Mouse (Mus musculus) spleen, embryonic (tissue): ENCODE results near the gene Foxj3.
"Not testable (repeated sequence)": the region's sequence is repeated elsewhere in the genome, so short reads cannot be mapped to it uniquely, and the experiment has no call there.

Source experiments
- CTCF ChIA-PET: fragments of 350-600 bp; sonication (Branson Sonifier 250); formaldehyde crosslinking; loops from one replicate; lab custom pipeline; 2022; lab: Charles Lee

Foxj3 gene

GRCm38 (mm10) chr4:119572682-119573081, 35.9 kb downstream of the Foxj3 start:
- CTCF ChIA-PET = no interaction called here

GRCm38 (mm10) chr4:119574504-119574903, 37.7 kb downstream of the Foxj3 start:
- CTCF ChIA-PET = no interaction called here

DNA sequence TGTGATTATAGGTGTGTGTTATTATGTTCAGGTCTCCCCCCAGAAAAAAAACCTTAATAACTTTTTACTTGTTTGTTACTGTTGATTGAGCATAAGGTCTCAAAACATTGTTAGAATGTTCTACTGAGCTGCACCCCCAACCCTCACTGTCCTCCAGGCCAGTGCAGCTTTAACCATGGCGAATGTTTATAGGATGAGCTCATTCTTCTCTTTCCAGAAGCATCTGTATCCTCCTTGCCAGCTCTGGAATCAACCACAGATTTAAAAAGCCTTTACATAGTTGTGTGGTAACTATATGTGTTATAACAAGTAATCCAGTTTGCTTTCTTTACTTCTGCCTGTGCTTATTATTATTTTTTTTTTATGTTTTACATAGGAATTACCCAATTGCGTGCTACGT, 38.7 kb downstream of the Foxj3 start:
- CTCF ChIA-PET = interaction anchor here (0.6 kb wide), 1 partner anchor 187 kb away, joined by 3 read pairs; no protein-coding TSS in a partner anchor

DNA sequence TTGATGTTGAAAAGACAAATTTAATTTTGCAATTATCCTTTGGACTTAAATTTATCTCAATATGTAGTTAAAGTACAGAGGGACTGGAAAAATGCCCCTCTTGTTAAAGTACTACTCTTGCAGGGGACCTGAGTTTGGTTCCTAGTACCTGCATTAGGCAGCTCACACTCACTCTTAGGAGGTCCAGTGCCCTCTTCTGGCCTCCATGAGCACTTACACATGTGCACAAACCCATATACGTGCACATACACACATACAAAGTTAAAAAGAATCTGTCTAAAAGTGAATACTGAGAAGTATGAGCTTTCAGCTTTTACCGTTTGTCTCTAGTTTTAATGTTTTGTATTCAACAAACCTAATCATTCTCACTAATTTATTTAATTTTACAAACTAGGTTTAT, 51.2 kb downstream of the Foxj3 start:
- CTCF ChIA-PET = no interaction called here

- CTCF ChIA-PET = interaction anchor here (0.6 kb wide), 1 partner anchor 42 kb away, joined by 3 read pairs; no protein-coding TSS in a partner anchor
Measured at GRCm38 (mm10) chr4:119589423-119589822, 52.6 kb downstream of the Foxj3 start.

- CTCF ChIA-PET = no interaction called here
Measured at GRCm38 (mm10) chr4:119590027-119590426, 53.2 kb downstream of the Foxj3 start.

DNA sequence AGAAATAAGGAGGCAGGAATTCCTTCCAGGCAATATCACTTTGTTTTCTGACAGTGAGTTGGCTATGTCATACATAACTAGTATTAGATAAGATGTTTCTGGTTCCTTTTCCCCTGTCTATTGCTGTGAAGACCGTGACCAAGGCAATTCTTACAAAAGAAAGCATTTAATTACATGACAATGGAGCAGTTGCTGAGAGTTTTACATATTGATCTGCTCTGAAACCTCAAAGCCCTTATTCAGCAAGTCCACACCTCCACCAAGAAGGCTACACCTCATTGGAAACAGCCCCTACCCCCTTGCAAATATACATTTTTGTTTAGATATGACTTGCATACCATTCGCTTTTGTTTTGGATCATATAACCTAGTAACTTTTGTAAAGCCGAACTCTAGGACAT, 55.7 kb downstream of the Foxj3 start:
- CTCF ChIA-PET = interaction anchor here (0.6 kb wide), 1 partner anchor 328 kb away, joined by 4 read pairs; no protein-coding TSS in a partner anchor

- CTCF ChIA-PET = no interaction called here
Measured at GRCm38 (mm10) chr4:119594331-119594730, 57.5 kb downstream of the Foxj3 start.

DNA sequence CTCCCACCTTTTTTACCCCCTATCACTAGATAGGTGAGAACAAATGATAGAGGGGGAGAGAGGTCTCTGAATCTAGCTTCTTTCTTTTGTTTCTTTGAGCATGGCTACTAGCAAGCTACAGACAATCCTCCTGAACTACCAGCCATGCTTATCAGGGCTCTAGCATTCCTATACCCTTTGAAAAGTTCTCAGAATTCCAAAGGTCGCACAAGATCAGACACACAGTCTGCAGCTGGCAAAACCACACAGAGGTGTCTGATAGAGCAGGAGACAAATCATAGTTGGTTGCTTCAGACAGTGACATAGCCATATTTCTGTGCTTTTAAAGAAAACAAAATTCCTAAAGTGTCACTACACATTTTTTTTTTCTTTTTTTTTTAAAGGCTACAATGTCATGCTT, 62.8 kb downstream of the Foxj3 start:
- CTCF ChIA-PET = no interaction called here

DNA sequence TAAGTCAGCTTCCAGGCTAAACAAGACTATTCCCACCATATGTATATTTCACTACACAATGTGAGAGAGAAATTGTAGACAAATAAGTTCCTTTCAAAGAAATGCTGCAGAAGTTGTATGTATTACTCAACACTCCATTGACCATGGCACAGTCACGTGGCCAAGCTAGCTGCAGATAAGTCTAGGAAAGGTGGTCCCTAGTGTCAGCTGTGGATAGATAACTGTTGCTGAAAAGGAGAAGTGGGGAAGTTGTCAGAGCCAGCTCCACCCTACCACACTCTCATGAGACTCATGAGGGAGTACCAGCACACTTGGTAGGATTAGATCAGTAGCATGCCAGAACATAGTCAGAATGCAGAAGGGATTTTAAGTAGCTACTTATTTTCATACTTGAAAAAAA, 72.7 kb downstream of the Foxj3 start:
- CTCF ChIA-PET = no interaction called here

DNA sequence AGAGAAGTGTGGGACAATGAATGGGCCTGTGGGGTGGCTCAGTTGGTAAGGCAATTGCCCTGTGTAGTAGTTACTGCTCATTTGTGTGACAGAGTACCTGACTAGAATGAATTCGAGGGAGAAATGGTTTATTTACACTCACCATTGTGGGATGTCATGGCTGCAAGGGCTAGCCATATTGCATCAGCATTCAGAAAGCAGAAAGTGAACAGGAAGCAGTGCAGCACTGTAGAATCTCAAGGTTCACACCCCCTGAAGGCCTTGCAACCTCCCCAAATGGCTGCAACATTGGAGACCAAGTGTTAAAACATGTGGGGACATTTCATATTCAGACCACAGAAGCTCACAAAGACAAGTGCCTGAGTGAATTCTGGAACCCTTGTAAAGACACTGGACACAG, 77.3 kb downstream of the Foxj3 start:
- CTCF ChIA-PET = no interaction called here

- CTCF ChIA-PET = no interaction called here
Measured at GRCm38 (mm10) chr4:119614724-119615123, 77.9 kb downstream of the Foxj3 start.

- CTCF ChIA-PET = no interaction called here
Measured at GRCm38 (mm10) chr4:119626081-119626645, 89.4 kb downstream of the Foxj3 start.

GRCm38 (mm10) chr4:119626876-119627275, 90.1 kb downstream of the Foxj3 start:
- CTCF ChIA-PET = no interaction called here

DNA sequence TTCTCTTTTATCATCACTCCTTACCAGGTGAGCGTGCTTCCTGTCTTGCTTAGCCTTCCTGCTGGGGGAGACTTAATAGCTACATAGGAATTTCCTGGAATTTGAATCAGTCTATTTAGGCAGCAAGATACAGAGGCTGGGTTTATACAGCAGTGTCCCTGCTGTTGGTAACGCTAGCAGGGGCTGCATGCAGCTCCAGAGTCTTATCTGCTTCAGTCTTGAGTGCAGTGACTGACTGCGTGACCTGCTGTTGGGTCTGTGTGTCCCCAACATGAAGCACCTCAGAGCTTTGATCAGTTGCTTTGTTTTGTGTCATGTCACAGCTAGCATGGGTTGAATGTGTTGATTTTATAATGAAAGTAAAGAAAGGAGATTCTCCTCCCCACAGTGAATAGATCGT, 90.5 kb downstream of the Foxj3 start:
- CTCF ChIA-PET = no interaction called here

- CTCF ChIA-PET = not testable (repeated sequence)
Measured at GRCm38 (mm10) chr4:119628363-119628762, 91.6 kb downstream of the Foxj3 start.

DNA sequence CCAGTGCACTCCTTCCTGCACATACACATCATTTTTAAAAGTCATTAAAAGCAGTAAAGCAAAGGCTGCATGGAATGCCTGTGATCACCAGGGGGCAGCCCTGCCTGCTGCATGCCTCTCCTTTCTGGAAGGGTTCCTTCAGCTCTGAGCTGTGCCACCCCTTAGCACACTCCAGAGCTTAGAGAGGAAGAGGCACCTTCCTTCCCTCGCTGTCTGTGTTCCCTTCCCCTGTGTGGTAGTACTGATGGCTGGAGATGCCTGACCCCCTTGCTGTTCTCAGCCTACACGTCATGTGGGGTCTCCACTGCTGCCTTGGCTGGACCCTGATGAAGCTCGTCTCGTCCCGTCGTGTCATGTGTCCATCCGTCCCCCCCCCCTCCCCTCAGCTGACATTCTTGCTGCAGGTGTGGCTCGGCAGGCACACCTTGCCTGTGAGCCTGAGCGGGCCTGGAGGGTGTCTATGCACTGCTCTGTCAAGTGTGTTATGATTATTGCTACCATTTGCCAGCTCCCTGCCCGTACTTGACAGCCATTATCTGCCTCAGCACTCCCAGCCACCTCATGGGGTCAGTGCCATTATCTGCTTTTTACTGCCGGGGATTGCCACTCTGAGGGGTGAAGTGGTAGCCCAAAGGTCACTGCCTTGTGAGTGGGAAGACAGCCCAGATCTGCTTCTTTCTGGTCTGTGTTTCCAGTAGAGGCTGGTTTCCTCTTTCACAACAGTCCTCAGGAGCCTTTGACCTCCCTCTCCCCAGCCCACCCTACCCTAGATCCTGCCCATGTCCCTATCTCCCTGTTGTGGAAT, 94.5 kb downstream of the Foxj3 start:
- CTCF ChIA-PET = interaction anchor here (0.7 kb wide), 1 partner anchor 735 kb away, joined by 10 read pairs; no protein-coding TSS in a partner anchor

DNA sequence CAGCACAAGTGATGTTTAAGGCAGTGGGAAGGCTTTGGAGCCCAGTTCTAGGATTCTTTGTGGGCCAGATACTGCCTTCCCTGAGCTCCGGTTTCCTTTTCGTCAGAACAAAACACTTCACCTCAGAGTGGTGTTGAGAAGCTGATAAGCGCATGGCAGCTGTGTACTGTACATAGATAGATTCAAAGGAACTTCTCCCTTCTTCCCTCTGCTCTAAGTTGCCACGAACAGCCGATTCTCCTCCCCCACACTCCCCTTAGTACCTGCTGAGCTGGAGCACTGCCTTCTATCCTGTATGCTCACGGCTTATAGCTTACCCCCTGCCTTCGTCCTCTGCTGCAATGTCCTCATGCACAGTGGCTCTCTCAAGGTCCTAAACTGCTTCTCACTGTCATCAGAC, 95.9 kb downstream of the Foxj3 start:
- CTCF ChIA-PET = no interaction called here

DNA sequence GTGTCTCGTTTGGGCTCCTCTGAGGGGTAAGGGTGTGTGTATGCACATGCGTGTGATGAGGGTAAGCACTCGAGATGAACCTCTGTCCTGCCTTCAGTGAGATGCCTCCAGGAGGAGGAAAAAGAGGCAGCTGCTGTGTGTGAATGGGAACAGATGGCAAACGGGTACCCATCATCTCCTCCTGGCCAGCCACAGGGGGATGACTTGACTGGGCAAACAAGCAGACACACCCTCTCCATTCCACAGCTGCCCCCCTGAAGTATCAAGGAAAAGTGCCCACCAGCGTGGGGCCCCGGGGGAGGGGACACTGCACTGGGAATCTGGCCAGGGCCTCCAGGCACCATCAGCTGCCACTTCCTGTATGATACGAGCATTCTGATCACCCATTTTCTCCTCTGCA, 96.5 kb downstream of the Foxj3 start:
- CTCF ChIA-PET = no interaction called here

GRCm38 (mm10) chr4:119633948-119634347, 97.1 kb downstream of the Foxj3 start:
- CTCF ChIA-PET = no interaction called here

DNA sequence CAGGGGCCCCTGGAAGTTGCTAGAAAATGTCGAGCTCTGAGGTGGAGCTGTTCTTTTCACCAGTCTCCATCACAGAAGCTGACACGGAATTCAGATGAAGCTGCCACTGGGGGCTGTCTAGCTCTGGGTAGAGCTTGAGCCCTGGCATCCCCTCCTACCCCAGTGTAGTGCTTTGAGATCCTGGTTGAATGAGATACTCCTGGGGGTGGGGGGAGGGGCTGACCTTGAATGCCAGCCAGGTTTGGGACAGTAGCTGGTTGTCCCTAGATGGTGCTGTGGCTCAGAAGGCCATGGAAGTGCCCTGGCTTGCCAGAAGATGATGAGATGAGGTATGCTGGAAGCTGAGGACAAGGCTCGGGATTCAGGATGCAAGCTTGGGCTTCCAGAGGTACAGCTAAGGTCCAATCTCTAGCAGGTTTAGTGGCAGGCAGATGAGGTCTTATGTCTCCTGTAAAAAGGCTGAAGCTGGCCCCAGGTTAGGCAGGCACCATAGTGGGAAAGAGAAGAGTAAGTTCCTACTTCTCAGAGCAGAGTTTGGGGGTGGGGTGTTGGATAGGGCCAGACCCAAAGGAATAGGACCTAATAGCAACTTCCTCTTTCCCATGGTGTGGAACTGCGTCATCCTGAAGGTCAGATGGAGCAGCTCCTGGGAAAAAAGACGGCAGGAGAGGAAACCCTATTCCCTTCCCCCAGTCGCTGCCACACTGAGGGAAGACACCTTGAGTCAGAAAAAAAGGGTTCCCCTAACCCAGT, 98.3 kb downstream of the Foxj3 start:
- CTCF ChIA-PET = interaction anchor here (0.6 kb wide), 2 partner anchors 49 to 1549 kb away, joined by 5 to 6 read pairs; no protein-coding TSS in a partner anchor

GRCm38 (mm10) chr4:119635686-119636085, 98.9 kb downstream of the Foxj3 start:
- CTCF ChIA-PET = no interaction called here
